Mouse (Mus musculus) neutrophil, adult 5-6 weeks (primary cell): ENCODE data around the gene Smad6. TPM values are rescaled to one million over a fixed set of nuclear protein-coding genes. Genes with fewer than 3 reads are reported as not detected.

Experiments
- ATAC-seq: fragments of 151-379, 151-347 bp; 2 replicates; pipeline ENCODE4 v1.8.0; 2017; ENCODE audit warnings: mild to moderate bottlenecking, moderate TSS enrichment; ENCODE audit not compliant: insufficient number of reproducible peaks, poor library complexity, low FRiP score, severe bottlenecking; ENCODE audit errors: extremely low read depth
- total RNA-seq: library from RNA; stranded (forward); fragments of 200-1000 nt; gene quantifications from 2 replicates; pipeline ENCODE4 v1.2.3, GENCODE M21; 2017

The Smad6 gene
- total RNA-seq, 1 experiment from 2014 or later, result not detected

- ATAC-seq, result no peak
Measured at GRCm38 (mm10) chr9:64024976-64025375, 3.1 kb upstream of the Smad6 start.

- ATAC-seq, result peak; percentile 51
Measured at GRCm38 (mm10) chr9:64022562-64023366, 905 bp upstream of the Smad6 start.

GRCm38 (mm10) chr9:64021319-64021850 lies 474 bp downstream of the Smad6 start:
- no peak for ATAC-seq

GRCm38 (mm10) chr9:64020606-64021318 lies 1.1 kb downstream of the Smad6 start:
- ATAC-seq, result no peak

GRCm38 (mm10) chr9:64020171-64020605 lies 1.7 kb downstream of the Smad6 start:
- no peak for ATAC-seq

- no peak for ATAC-seq
Measured at GRCm38 (mm10) chr9:64019036-64019886, 2.6 kb downstream of the Smad6 start.

- ATAC-seq, result no peak
Measured at GRCm38 (mm10) chr9:64017861-64018793, 3.7 kb downstream of the Smad6 start.

GRCm38 (mm10) chr9:64016648-64017400 lies 5.0 kb downstream of the Smad6 start:
- ATAC-seq, result no peak

- no peak for ATAC-seq
Measured at GRCm38 (mm10) chr9:64016092-64016491, 5.8 kb downstream of the Smad6 start.

- ATAC-seq, result no peak
Measured at GRCm38 (mm10) chr9:64014801-64015200, 7.1 kb downstream of the Smad6 start.

- ATAC-seq, result no peak
Measured at GRCm38 (mm10) chr9:64011356-64011755, 10.5 kb downstream of the Smad6 start.

GRCm38 (mm10) chr9:64002981-64003380 lies 18.9 kb downstream of the Smad6 start:
- ATAC-seq, result no peak

- no peak for ATAC-seq
Measured at GRCm38 (mm10) chr9:64001081-64001480, 20.8 kb downstream of the Smad6 start.

- no peak for ATAC-seq
Measured at GRCm38 (mm10) chr9:64000085-64000484, 21.8 kb downstream of the Smad6 start.

GRCm38 (mm10) chr9:63999194-63999593 lies 22.7 kb downstream of the Smad6 start:
- no peak for ATAC-seq

- ATAC-seq, result no peak
Measured at GRCm38 (mm10) chr9:63998026-63998425, 23.8 kb downstream of the Smad6 start.

GRCm38 (mm10) chr9:63997439-63997838 lies 24.4 kb downstream of the Smad6 start:
- ATAC-seq, result no peak
